Mouse (Mus musculus) retina, postnatal 7 days (tissue): Measurements from ENCODE around the gene Plxna2.

Experiments used
- DNase-seq: peaks from one replicate; pipeline ENCODE4 v3.0.0-alpha.2; 2012; ENCODE audit warnings: low read depth, low spot score

Plxna2 gene

GRCm38 (mm10) chr1:194617918-194618317 lies at the start of gene Plxna2:
Gene Plxna2, plus strand, starts transcription at chr1:194618218.
- no peak for DNase-seq

GRCm38 (mm10) chr1:194573870-194574269 lies 44.1 kb upstream of the Plxna2 start:
- DNase-seq = no peak

GRCm38 (mm10) chr1:194578270-194578669 lies 39.7 kb upstream of the Plxna2 start:
- DNase-seq = no peak

GRCm38 (mm10) chr1:194580539-194580938 lies 37.5 kb upstream of the Plxna2 start:
- no peak for DNase-seq

GRCm38 (mm10) chr1:194586670-194587069 lies 31.3 kb upstream of the Plxna2 start:
- no peak for DNase-seq

- no peak for DNase-seq
Measured at GRCm38 (mm10) chr1:194587532-194587931, 30.5 kb upstream of the Plxna2 start.

- DNase-seq = no peak
Measured at GRCm38 (mm10) chr1:194587956-194588668, 29.9 kb upstream of the Plxna2 start.

GRCm38 (mm10) chr1:194588711-194589451 lies 29.1 kb upstream of the Plxna2 start:
- DNase-seq = no peak

GRCm38 (mm10) chr1:194593155-194593554 lies 24.9 kb upstream of the Plxna2 start:
- DNase-seq = no peak

- DNase-seq = no peak
Measured at GRCm38 (mm10) chr1:194607406-194608261, 10.4 kb upstream of the Plxna2 start.

GRCm38 (mm10) chr1:194610516-194610915 lies 7.5 kb upstream of the Plxna2 start:
- no peak for DNase-seq

- DNase-seq = no peak
Measured at GRCm38 (mm10) chr1:194612628-194613027, 5.4 kb upstream of the Plxna2 start.

- no peak for DNase-seq
Measured at GRCm38 (mm10) chr1:194613271-194613834, 4.7 kb upstream of the Plxna2 start.

GRCm38 (mm10) chr1:194613923-194614830 lies 3.8 kb upstream of the Plxna2 start:
- DNase-seq = no peak

GRCm38 (mm10) chr1:194616136-194616535 lies 1.9 kb upstream of the Plxna2 start:
- DNase-seq = no peak

GRCm38 (mm10) chr1:194618841-194619311 lies 858 bp downstream of the Plxna2 start:
- DNase-seq = peak; percentile 75

- peak; percentile 79 for DNase-seq
Measured at GRCm38 (mm10) chr1:194619353-194620244, 1.6 kb downstream of the Plxna2 start.

- DNase-seq = peak; percentile 13
Measured at GRCm38 (mm10) chr1:194620245-194620991, 2.4 kb downstream of the Plxna2 start.

GRCm38 (mm10) chr1:194622174-194622573 lies 4.2 kb downstream of the Plxna2 start:
- no peak for DNase-seq
